Mouse (Mus musculus) intestine, embryonic 15.5 days (tissue): ENCODE measurements at regions not wholly inside any gene's neighbourhood (a gene's known extent, or its start where the extent isn't known, plus 50 kb on each side); places are given as distances from the start of the nearest gene placed in this dataset.

Source experiments
- ATAC-seq: fragments of 200-750 bp; cut with Nextera tagmentation; 2 replicates; pipeline ENCODE4 v1.8.0; 2017; ENCODE audit warnings: moderate TSS enrichment, moderate library complexity
- H3K27ac ChIP-seq: fragments of 300-500 bp; sonication (generic); 2 replicates; pipeline ENCODE4 v1.5.1; 2015; ENCODE audit warnings: mild to moderate bottlenecking, inconsistent platforms
- H3K27me3 ChIP-seq: fragments of 300-500 bp; sonication (generic); replicated peaks from 2 replicates; pipeline ENCODE4 v1.6.1; 2015; ENCODE audit warnings: inconsistent platforms
- H3K36me3 ChIP-seq: fragments of 300-500 bp; sonication (generic); 2 replicates; pipeline ENCODE4 v1.6.1; 2015; ENCODE audit warnings: inconsistent platforms
- H3K4me1 ChIP-seq: fragments of 300-500 bp; sonication (generic); replicated peaks from 2 replicates; pipeline ENCODE4 v1.6.1; 2015; ENCODE audit warnings: inconsistent platforms
- H3K4me2 ChIP-seq: fragments of 300-500 bp; sonication (generic); replicated peaks from 2 replicates; pipeline ENCODE4 v1.6.1; 2015; ENCODE audit warnings: mild to moderate bottlenecking, inconsistent platforms
- H3K4me3 ChIP-seq: fragments of 300-500 bp; sonication (generic); replicated peaks from 2 replicates; pipeline ENCODE4 v1.5.1; 2015; ENCODE audit warnings: inconsistent platforms
- H3K9ac ChIP-seq: fragments of 300-500 bp; sonication (generic); 2 replicates; pipeline ENCODE4 v1.6.1; 2015; ENCODE audit warnings: inconsistent platforms
- H3K9me3 ChIP-seq: fragments of 300-500 bp; sonication (generic); 2 replicates; pipeline ENCODE4 v1.6.1; 2016; ENCODE audit warnings: inconsistent platforms
- WGBS: fragments of 180-500 bp; shearing (Covaris S2); methylation state at CpG from one replicate; pipeline ENCODE4 v1.1.7; 2015; 5-methylcytosine and 5-hydroxymethylcytosine counted together

DNA sequence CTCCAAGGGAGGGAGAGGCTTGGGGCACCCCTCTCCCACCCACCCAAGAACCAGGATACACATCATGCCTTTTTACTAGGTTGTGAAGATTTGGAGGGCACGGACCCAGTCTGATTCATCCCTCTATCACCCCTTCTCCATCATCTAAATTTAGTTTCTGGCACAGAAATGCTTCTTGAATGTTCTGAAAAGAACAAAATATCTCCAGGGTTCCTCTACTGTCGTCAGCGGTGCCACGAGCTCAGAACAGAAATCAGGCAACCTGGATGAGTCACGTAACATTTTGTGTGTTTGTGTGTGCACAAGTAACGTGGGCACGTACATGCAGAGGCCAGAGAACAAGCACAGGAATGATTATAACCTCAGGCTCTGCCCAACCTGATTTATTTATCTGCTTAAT is 99.1 kb upstream of the Mkln1 start:
- Histone ChIP-seq H3K27me3 (no peaks in the 10 kb centered on the region), H3K27ac (no peak overlapping the region), H3K4me2 (no peak overlapping the region), H3K9me3 (no peaks in the 10 kb centered on the region), H3K4me1 (no peaks in the 10 kb centered on the region), H3K4me3 (no peak overlapping the region), H3K36me3 (no peaks in the 10 kb centered on the region), H3K9ac (no peak overlapping the region)
- ATAC-seq = no peak
- WGBS = 83% methylated on average over 7 of the region's 7 CpGs

DNA sequence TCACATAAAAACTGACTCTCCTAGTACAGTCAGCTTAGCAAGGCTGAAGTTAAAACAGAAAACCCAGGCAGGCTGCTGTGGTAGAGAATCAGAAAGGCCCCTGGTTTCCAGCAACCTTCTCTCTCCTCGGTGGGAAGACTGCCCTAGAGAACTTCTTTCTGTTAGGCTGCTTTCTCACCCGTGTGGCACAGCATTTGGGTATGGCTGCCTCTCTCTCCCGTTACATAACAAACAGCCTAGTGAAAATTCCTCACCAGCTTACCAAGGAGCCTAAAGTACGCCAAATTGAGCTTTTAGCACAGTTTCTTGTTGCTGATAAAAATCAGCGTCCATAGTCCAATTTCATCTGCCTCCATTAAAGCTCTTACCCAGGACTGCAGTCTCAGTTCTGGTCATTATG is 92.8 kb upstream of the Mkln1 start:
- Histone ChIP-seq H3K4me1 (no peaks in the 10 kb centered on the region), H3K9me3 (no peaks in the 10 kb centered on the region), H3K27me3 (no peaks in the 10 kb centered on the region), H3K27ac (no peak overlapping the region), H3K9ac (no peak overlapping the region), H3K36me3 (no peaks in the 10 kb centered on the region), H3K4me3 (no peak overlapping the region), H3K4me2 (no peak overlapping the region)
- WGBS = 58% methylated on average over 5 of the region's 5 CpGs
- no peak for ATAC-seq

DNA sequence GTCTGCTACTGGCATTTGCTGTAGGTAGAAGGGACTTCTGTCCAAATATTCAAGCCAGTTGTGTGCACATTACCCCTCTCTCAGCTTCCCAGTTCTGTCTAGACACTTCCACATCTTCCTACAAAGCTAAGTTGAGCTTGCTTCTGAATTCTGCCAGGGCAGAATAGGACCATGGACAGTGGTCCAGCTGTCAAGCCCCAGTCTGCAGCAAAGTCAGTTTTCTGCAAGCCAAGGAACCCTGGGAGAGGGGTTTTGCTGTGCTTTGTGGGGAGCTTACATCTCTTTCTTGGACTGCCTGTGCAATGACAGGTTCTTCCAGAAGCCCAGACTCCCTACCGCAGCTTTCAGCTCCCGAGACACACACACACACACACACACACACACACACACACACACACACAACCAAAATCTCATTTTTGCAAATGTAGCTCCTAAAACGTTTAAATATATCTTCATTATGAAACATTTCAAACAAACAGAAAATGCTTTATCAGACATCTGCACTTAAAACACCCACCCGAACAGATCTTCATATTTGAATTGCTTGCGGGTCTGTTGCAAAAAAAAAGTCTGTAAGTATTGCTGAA is 91.4 kb upstream of the Mkln1 start:
- Histone ChIP-seq H3K9me3 (no peaks in the 10 kb centered on the region), H3K36me3 (no peaks in the 10 kb centered on the region), H3K9ac (no peak overlapping the region), H3K4me3 (no peak overlapping the region), H3K27ac (no peak overlapping the region), H3K4me2 (no peak overlapping the region), H3K4me1 (no peaks in the 10 kb centered on the region), H3K27me3 (no peaks in the 10 kb centered on the region)
- no peak for ATAC-seq
- 42% methylated on average over 5 of the region's 5 CpGs for WGBS

DNA sequence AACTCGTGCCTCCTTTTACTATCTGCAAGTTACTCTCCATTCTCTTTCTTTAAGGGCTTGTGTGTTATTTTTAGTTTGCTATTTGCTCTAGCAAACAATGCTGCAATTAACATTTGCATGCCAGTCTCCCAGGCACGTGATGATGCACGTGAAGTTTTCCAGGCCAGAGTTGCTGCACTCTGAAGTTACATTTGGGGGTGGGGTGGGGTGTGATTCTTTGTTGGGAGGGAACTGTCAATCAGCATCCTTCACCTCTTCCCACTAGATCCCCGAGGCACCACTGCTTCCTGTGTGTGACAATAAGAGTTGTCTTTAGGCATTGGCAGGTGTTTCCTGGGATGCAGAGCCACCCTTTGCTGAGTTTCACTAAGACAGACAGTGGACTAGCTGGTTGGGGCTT is 90.6 kb upstream of the Mkln1 start:
- H3K36me3 ChIP-seq = no peaks in the 10 kb centered on the region
- no peak overlapping the region for H3K27ac ChIP-seq
- H3K4me3 ChIP-seq = no peak overlapping the region
- no peak overlapping the region for H3K4me2 ChIP-seq
- no peaks in the 10 kb centered on the region for H3K9me3 ChIP-seq
- H3K4me1 ChIP-seq = no peaks in the 10 kb centered on the region
- no peak overlapping the region for H3K9ac ChIP-seq
- WGBS = 25% methylated on average over 4 of the region's 4 CpGs
- no peak for ATAC-seq
- H3K27me3 ChIP-seq = no peaks in the 10 kb centered on the region

DNA sequence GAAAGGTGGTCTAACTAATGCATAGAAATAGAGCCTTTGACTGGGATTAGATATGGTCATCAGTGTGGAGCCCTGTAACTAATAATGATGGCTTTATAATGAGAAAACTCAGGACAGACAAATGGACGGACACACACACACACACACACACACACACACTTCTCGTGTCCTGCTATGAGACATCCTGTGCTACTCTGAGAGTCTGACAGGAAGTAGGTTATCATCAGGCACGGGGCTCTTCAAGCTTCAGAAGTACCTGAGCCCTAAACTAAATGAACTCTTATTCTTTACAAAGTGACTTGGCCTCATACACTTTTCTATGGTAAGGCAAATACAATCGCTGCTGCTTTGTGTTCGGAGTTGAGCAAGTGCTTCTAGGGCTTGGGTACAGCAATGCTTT is 87.9 kb upstream of the Mkln1 start:
- ATAC-seq = no peak
- Histone ChIP-seq H3K9me3 (no peaks in the 10 kb centered on the region), H3K9ac (no peak overlapping the region), H3K36me3 (no peaks in the 10 kb centered on the region), H3K27ac (no peak overlapping the region), H3K4me3 (no peak overlapping the region), H3K27me3 (no peaks in the 10 kb centered on the region), H3K4me2 (no peak overlapping the region), H3K4me1 (no peaks in the 10 kb centered on the region)
- 81% methylated on average over 5 of the region's 5 CpGs for WGBS

DNA sequence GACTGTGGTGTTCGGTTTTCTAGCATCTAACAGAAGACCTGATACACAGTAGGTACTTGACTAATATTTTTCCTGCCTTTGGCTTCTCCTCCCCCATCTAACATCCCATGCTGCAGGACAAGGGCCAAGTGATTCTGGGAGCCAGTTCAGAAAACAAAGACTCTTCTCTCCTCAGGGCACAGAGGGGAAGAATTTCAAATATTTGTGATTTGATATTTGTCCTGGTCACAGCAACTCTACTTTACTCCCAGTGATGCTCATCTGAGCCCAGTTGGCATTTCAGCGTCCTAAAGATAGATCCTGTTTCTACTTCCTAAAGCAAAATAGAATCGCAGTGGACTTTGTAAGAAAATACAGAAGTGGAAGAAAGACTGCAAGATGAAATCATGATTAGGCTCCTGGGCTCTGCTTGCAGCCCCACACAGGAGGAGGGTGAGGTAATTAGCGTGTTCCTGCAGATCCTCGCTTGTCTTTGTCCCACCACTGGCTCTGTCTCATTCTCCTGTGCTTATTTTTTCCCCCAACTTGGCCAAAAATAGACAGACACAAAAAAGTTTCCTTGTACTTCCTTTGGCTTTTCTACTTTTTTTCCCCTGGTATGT is 84.6 kb upstream of the Mkln1 start:
- Histone ChIP-seq H3K27me3 (no peaks in the 10 kb centered on the region), H3K4me2 (no peak overlapping the region), H3K4me3 (no peak overlapping the region), H3K27ac (no peak overlapping the region), H3K36me3 (no peaks in the 10 kb centered on the region), H3K9ac (no peak overlapping the region), H3K9me3 (no peaks in the 10 kb centered on the region), H3K4me1 (peaks cover 5% of the 10 kb centered on the region; the same call in 1 of the 2 replicates)
- 67% methylated on average over 5 of the region's 5 CpGs for WGBS
- no peak for ATAC-seq

DNA sequence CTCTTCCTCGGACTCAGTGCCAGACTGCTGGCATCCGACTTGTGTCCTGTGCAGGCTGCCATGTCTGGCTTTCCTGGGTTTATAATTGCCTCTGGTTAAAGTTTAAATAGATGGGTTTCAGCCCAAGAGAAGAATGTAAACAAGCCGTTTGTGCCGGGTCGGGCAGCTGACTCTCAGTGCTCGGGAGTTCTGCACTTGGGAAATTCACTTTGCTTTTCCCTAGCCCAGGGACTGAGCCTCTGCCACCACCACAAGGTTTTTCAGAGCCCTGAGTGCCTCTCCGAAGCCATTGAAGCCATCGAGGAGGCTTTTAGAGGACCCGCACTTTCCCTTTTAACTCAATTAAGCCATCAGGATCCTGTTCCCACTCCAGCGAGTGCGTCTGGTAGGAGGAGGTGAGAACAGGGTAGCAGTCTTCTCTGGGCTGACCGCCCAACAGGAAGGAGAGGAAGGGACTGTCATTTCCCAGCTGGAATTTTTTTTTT is 80.8 kb upstream of the Mkln1 start:
- Histone ChIP-seq H3K36me3 (no peaks in the 10 kb centered on the region), H3K27ac (no peak overlapping the region), H3K4me3 (peak overlapping the region; percentile 32), H3K4me2 (peak overlapping the region; percentile 63), H3K27me3 (no peaks in the 10 kb centered on the region), H3K9ac (no peak overlapping the region), H3K9me3 (no peaks in the 10 kb centered on the region), H3K4me1 (peaks cover 5% of the 10 kb centered on the region; the same call in 1 of the 2 replicates)
- WGBS = 4% methylated on average over 12 of the region's 12 CpGs
- peak; percentile 70 for ATAC-seq

DNA sequence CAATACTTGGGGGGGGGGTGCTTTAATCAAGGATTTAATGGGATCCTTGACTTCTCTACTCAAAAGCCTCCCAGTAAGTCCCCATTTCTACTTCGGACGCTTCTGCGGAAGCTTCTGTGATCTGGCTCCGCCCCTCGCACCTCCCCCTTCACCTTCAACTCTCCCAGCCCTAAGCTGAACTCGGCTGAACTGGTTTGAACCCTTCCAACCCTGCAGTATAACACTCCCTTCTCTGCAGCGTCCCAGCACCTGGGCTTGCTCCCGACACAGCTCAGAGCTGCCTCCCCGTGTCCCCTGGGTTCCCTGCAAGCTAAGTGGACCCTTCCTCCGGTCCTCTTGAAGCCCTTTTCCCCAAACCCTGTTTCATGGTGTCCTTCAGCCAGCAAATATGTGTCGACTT is 80.0 kb upstream of the Mkln1 start:
- peak overlapping the region; percentile 63 for H3K4me2 ChIP-seq
- peak; percentile 93 for ATAC-seq
- H3K9me3 ChIP-seq = no peaks in the 10 kb centered on the region
- H3K36me3 ChIP-seq = no peaks in the 10 kb centered on the region
- 1% methylated on average over 11 of the region's 11 CpGs for WGBS
- H3K4me1 ChIP-seq = peaks cover 5% of the 10 kb centered on the region; the same call in 1 of the 2 replicates
- peak overlapping the region; percentile 32 for H3K4me3 ChIP-seq
- H3K9ac ChIP-seq = no peak overlapping the region
- H3K27me3 ChIP-seq = no peaks in the 10 kb centered on the region
- H3K27ac ChIP-seq = no peak overlapping the region

DNA sequence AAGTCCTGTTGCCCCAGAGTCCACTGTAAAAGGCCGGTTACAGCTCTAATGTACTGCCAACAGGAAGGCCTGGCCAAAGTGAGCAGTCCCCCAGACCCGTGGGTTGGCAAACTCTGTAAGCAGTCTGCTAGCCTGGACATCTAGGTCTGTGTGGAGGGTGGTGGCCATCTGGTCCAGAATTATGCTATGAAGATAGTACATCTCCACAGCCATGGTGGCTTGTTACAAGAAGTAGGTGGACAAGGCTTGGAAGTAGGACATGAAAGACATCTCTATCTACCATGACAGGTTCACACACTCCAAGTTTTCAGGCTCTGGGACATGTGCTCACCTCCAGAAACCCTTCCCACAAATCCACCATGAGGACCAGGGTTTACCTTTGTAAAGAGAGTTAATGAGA is 79.1 kb upstream of the Mkln1 start:
- Histone ChIP-seq H3K27me3 (no peaks in the 10 kb centered on the region), H3K4me2 (no peak overlapping the region), H3K27ac (no peak overlapping the region), H3K4me1 (peaks cover 5% of the 10 kb centered on the region; the same call in 1 of the 2 replicates), H3K4me3 (no peak overlapping the region), H3K9me3 (no peaks in the 10 kb centered on the region), H3K9ac (no peak overlapping the region), H3K36me3 (no peaks in the 10 kb centered on the region)
- WGBS = 80% methylated on average over 2 of the region's 2 CpGs
- ATAC-seq = no peak

DNA sequence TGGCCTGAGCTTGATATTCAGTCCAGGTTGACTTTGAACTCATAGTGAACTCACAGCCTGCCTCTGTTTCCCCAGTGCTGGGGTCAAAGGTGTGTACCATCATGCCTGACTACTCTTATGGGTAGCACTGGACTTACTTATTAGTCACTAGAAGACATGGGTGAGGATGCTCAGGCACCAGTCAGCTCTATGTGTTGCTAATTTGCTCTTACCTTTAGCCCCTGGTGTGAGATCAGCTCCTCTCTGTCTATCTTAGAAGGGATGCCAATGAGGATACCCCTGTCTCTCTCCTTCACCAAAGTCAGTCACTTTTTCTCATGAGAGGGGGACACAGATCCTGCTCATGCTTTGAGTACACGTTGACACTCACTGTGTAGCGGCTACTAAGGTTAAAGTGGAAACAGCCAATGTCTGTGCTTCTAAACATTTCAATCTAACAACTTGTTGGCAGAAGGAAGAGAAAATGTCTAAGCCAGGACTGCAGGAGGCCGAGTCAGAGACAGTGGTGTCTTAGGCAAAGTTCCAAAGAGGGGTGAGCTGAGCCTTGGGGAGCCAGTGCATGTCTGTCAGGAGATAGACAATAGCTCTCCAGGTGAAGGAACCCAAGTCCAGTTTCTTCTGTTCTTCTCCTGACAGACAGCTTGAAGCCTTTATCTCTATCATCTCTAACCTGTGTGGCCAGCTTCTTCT is 78.2 kb upstream of the Mkln1 start:
- Histone ChIP-seq H3K9ac (no peak overlapping the region), H3K4me1 (peaks cover 5% of the 10 kb centered on the region; the same call in 1 of the 2 replicates), H3K27ac (no peak overlapping the region), H3K36me3 (no peaks in the 10 kb centered on the region), H3K4me2 (no peak overlapping the region), H3K27me3 (no peaks in the 10 kb centered on the region), H3K9me3 (no peaks in the 10 kb centered on the region), H3K4me3 (no peak overlapping the region)
- ATAC-seq = no peak
- 72% methylated on average over 3 of the region's 3 CpGs for WGBS

DNA sequence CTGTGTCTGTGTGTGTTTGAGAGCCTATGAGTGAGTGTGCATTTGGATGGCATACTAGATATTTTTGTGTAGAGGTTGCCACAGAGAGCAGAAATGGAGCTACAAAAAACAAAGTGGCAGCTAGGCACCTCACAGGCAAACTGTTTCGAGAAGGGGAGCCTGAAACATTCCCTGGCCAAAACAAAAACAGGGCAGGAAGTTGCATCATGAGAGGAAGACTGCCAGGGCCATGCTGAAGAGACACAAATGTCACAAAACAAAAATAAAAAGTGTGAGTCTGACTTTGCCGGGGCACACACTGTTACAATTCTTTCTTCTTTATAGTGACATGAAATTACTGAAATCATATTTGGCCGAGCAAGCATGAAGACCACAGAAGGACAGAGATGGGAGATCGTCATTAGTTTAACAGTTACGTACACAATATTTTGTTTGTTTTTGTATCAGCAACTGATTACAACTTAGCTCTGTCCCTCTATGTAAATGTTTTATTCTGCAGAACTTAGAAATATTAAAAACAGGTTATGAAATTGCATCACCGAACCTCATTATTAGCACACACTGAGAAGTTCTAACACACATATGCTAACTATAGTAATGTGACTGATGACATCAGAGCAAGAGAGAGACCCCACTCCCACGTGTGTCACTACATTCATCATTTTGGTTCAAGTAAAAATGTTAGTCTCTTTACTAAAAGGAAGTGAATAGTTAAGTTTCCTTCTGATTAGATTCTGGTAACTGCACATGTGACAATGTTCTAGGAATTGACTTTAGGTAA is 77.3 kb upstream of the Mkln1 start:
- Histone ChIP-seq H3K36me3 (no peaks in the 10 kb centered on the region), H3K4me2 (no peak overlapping the region), H3K9ac (no peak overlapping the region), H3K4me1 (peaks cover 5% of the 10 kb centered on the region; the same call in 1 of the 2 replicates), H3K27me3 (no peaks in the 10 kb centered on the region), H3K9me3 (no peaks in the 10 kb centered on the region), H3K27ac (no peak overlapping the region), H3K4me3 (no peak overlapping the region)
- ATAC-seq = no peak
- 68% methylated on average over 7 of the region's 7 CpGs for WGBS

DNA sequence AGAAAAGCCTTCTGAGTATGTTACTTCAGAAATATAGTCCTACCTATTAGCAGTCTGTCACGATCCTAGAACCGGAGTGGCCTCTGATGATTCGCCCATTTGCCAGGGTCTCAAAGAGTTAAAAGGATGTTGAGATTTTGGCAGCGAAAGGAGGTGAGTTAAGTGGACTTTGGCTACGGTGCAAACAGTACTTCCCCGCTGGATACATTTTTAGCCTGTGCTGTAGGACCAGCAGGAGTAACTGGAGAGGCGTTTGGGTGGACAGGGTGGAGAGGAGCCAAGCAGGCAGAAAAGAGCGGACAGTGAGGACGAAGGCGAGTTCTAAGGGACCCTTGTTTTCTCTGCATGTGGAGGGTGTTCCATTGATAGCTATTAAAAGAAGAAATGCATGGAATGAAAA is 76.6 kb upstream of the Mkln1 start:
- Histone ChIP-seq H3K27me3 (no peaks in the 10 kb centered on the region), H3K4me3 (no peak overlapping the region), H3K4me1 (peaks cover 5% of the 10 kb centered on the region; the same call in 1 of the 2 replicates), H3K9ac (no peak overlapping the region), H3K27ac (no peak overlapping the region), H3K9me3 (no peaks in the 10 kb centered on the region), H3K4me2 (no peak overlapping the region), H3K36me3 (no peaks in the 10 kb centered on the region)
- no peak for ATAC-seq
- WGBS = 41% methylated on average over 10 of the region's 10 CpGs
